Comparison of ENCODE assay signal across 12 mouse cellular contexts in genomic region chr1:175603390-175603789, GRCm38 (mm10). TPM values are rescaled to one million over a fixed set of nuclear protein-coding genes. Genes with fewer than 3 reads are reported as not detected.
DNase-seq lines count a peak whose midpoint lies in the region; ATAC-seq and TF ChIP-seq lines count a peak whose summit lies in the region.
"Had no signal": no experiment of that assay in that cellular context is flagged by ENCODE, and none has a peak within 500 bp of the region (broad histone marks: within the 10 kb centered on the region; RNA-seq: fewer than 3 reads in every experiment).

No protein-coding gene starts in this region.

- no peaks in the 10 kb centered on the region for H3K36me3 ChIP-seq in heart, adult 2 months (ENCODE audit: control insufficient read depth, insufficient read depth, low read length)
- H3K36me3 ChIP-seq in midbrain, embryonic 14.5 days (ENCODE audit: control insufficient read depth, insufficient read depth, low read length), result peaks cover 62% of the 10 kb centered on the region
- peaks cover 79% of the 10 kb centered on the region for H3K36me3 ChIP-seq in midbrain, embryonic 10.5 days
- H3K36me3 ChIP-seq in hindbrain, embryonic 11.5 days (ENCODE audit: control insufficient read depth, insufficient read depth, low read length), result no peaks in the 10 kb centered on the region
- peaks cover 33% of the 10 kb centered on the region for H3K36me3 ChIP-seq in splenic B cell, adult 2 months (ENCODE audit: control insufficient read depth, insufficient read depth, low read length, poor library complexity, severe bottlenecking)
- H3K36me3 ChIP-seq in heart, embryonic 10.5 days, result peaks cover 75% of the 10 kb centered on the region

- no peak overlapping the region for H3K9ac ChIP-seq in heart, adult 2 months (ENCODE audit: low read depth, low read length)
- H3K9ac ChIP-seq in midbrain, embryonic 14.5 days (replicated peaks; ENCODE audit: low read length), result no peak overlapping the region
- H3K9ac ChIP-seq in hindbrain, embryonic 11.5 days (ENCODE audit: low read depth, low read length), result no peak overlapping the region
- H3K9ac ChIP-seq: liver, embryonic 15.5 days; neural tube, embryonic 12.5 days had no signal

- peak; percentile 45 for TF ChIP-seq CTCF in heart, adult 2 months (IDR thresholded peaks at IDR 0.05)

- H3K4me1 ChIP-seq in heart, adult 2 months (ENCODE audit: control insufficient read depth, insufficient read depth, low read length), result no peaks in the 10 kb centered on the region
- H3K4me1 ChIP-seq in midbrain, embryonic 14.5 days (ENCODE audit: control insufficient read depth, insufficient read depth, low read length), result no peaks in the 10 kb centered on the region
- H3K4me1 ChIP-seq in midbrain, embryonic 10.5 days, result no peaks in the 10 kb centered on the region
- no peaks in the 10 kb centered on the region for H3K4me1 ChIP-seq in hindbrain, embryonic 11.5 days (replicated peaks; ENCODE audit: control insufficient read depth, insufficient read depth, low read length)
- no peaks in the 10 kb centered on the region for H3K4me1 ChIP-seq in heart, embryonic 10.5 days
- H3K4me1 ChIP-seq: neural tube, embryonic 12.5 days had no signal

- no peaks in the 10 kb centered on the region for H3K27me3 ChIP-seq in heart, adult 2 months (ENCODE audit: control insufficient read depth, insufficient read depth, low read length)
- H3K27me3 ChIP-seq in midbrain, embryonic 14.5 days (ENCODE audit: control insufficient read depth, insufficient read depth, low read length), result no peaks in the 10 kb centered on the region
- H3K27me3 ChIP-seq in midbrain, embryonic 10.5 days (ENCODE audit: low read depth, poor library complexity, severe bottlenecking), result no peaks in the 10 kb centered on the region
- H3K27me3 ChIP-seq in hindbrain, embryonic 11.5 days (ENCODE audit: control insufficient read depth, insufficient read depth, low read length), result no peaks in the 10 kb centered on the region
- no peaks in the 10 kb centered on the region for H3K27me3 ChIP-seq in splenic B cell, adult 2 months (ENCODE audit: control insufficient read depth, insufficient read depth, low read length, poor library complexity, severe bottlenecking)
- no peaks in the 10 kb centered on the region for H3K27me3 ChIP-seq in heart, embryonic 10.5 days (ENCODE audit: insufficient read depth, poor library complexity, severe bottlenecking)
- H3K27me3 ChIP-seq: liver, embryonic 15.5 days; neural tube, embryonic 12.5 days had no signal

- H3K79me2 ChIP-seq in heart, adult 2 months (replicated peaks; ENCODE audit: control insufficient read depth, insufficient read depth, low read length), result no peaks in the 10 kb centered on the region

- no peaks in the 10 kb centered on the region for H3K9me3 ChIP-seq in midbrain, embryonic 14.5 days (ENCODE audit: control insufficient read depth, low read length)
- H3K9me3 ChIP-seq in midbrain, embryonic 10.5 days (replicated peaks), result no peaks in the 10 kb centered on the region
- no peaks in the 10 kb centered on the region for H3K9me3 ChIP-seq in hindbrain, embryonic 11.5 days (ENCODE audit: control insufficient read depth, low read length)
- no peaks in the 10 kb centered on the region for H3K9me3 ChIP-seq in heart, embryonic 10.5 days
- H3K9me3 ChIP-seq: liver, embryonic 15.5 days; neural tube, embryonic 12.5 days had no signal

- 71% methylated on average over 6 of the region's 6 CpGs for WGBS in heart, adult 2 months
- WGBS in midbrain, embryonic 14.5 days, result 67% methylated on average over 6 of the region's 6 CpGs
- 82% methylated on average over 6 of the region's 6 CpGs for WGBS in midbrain, embryonic 10.5 days
- 81% methylated on average over 6 of the region's 6 CpGs for WGBS in hindbrain, embryonic 11.5 days
- WGBS in heart, embryonic 10.5 days, result 77% methylated on average over 6 of the region's 6 CpGs

- TF ChIP-seq POLR2A in heart, adult 2 months (IDR thresholded peaks at IDR 0.05; ENCODE audit: insufficient read depth, low read depth, low read length), result no peak

- H3K4me2 ChIP-seq in midbrain, embryonic 14.5 days (ENCODE audit: low read length), result no peak overlapping the region
- no peak overlapping the region for H3K4me2 ChIP-seq in hindbrain, embryonic 11.5 days (replicated peaks; ENCODE audit: low read depth, low read length)
- H3K4me2 ChIP-seq: liver, embryonic 15.5 days; neural tube, embryonic 12.5 days had no signal

- intact Hi-C loops in heart, adult 2 months (cut with DNase I), result no loop called here

- DNase-seq in heart, adult 2 months, result no peak
- no peak for DNase-seq in heart, adult 18-20 months
- peak; percentile 79 for DNase-seq in midbrain, embryonic 14.5 days
- no peak for DNase-seq in midbrain, embryonic 10.5 days (ENCODE audit: low spot score)
- DNase-seq in hindbrain, embryonic 11.5 days (ENCODE audit: low spot score), result peak; percentile 27
- peak; percentile 27 for DNase-seq in splenic B cell, adult 2 months (ENCODE audit: low read depth, low spot score)
- no peak for DNase-seq in heart, embryonic 10.5 days (ENCODE audit: low spot score)
- no peak for DNase-seq in right cerebral cortex, postnatal 36 days (ENCODE audit: low spot score in 2 of 2)
- DNase-seq: kidney, adult 8-10 months had no signal

- no peak overlapping the region for H3K4me3 ChIP-seq in heart, adult 2 months
- H3K4me3 ChIP-seq in midbrain, embryonic 14.5 days (replicated peaks; ENCODE audit: low read depth, low read length), result no peak overlapping the region
- no peak overlapping the region for H3K4me3 ChIP-seq in midbrain, embryonic 10.5 days
- no peak overlapping the region for H3K4me3 ChIP-seq in hindbrain, embryonic 11.5 days (ENCODE audit: low read depth, low read length)
- H3K4me3 ChIP-seq in heart, embryonic 10.5 days, result no peak overlapping the region
- H3K4me3 ChIP-seq: liver, embryonic 15.5 days; neural tube, embryonic 12.5 days had no signal

- no peak overlapping the region for H3K27ac ChIP-seq in heart, adult 2 months
- H3K27ac ChIP-seq in midbrain, embryonic 14.5 days (replicated peaks; ENCODE audit: low read depth, low read length), result no peak overlapping the region
- no peak overlapping the region for H3K27ac ChIP-seq in midbrain, embryonic 10.5 days (replicated peaks)
- no peak overlapping the region for H3K27ac ChIP-seq in hindbrain, embryonic 11.5 days (ENCODE audit: low read depth, low read length)
- H3K27ac ChIP-seq in heart, embryonic 10.5 days, result no peak overlapping the region
- H3K27ac ChIP-seq: liver, embryonic 15.5 days; neural tube, embryonic 12.5 days had no signal

- TF ChIP-seq EP300 in heart, adult 2 months (IDR thresholded peaks at IDR 0.05; ENCODE audit: insufficient read depth, low read depth, low read length), result no peak

- 0 out of 2 replicates have a peak, but pooled peaks have one; percentile 44 for ATAC-seq in midbrain, embryonic 14.5 days (ENCODE audit: low FRiP score, low TSS enrichment)
- ATAC-seq in hindbrain, embryonic 11.5 days (ENCODE audit: low FRiP score), result no peak

RNA-seq across cellular contexts. Expression of gene Kmo, which starts 16.8 kb away (rescaled TPM):
- under 1 TPM; 0.20 to 0.34 TPM for total RNA-seq in heart, adult 2 months (2021)
- 0.49 and 0.59 TPM in 2 replicates for polyA plus RNA-seq in heart, adult 2 months (2012; rRNA removed)
- under 1 TPM; 0.51 to 0.62 TPM for total RNA-seq in heart, adult 18-20 months (2021)
- not detected in 2 replicates for polyA plus RNA-seq in midbrain, embryonic 14.5 days (2014; fragmentation: Nextera tagmentation; extraction: Ambion mirVana)
- 0.11 and 0.12 TPM in 2 replicates for polyA plus RNA-seq in midbrain, embryonic 10.5 days (2016; fragmentation: Nextera tagmentation; extraction: Ambion mirVana)
- polyA plus RNA-seq in hindbrain, embryonic 11.5 days (2014; fragmentation: Nextera tagmentation; extraction: Ambion mirVana), result 0.34 TPM in 1 of 2 replicates, not detected in the other
- polyA plus RNA-seq in heart, embryonic 10.5 days (2016; fragmentation: Nextera tagmentation; extraction: Ambion mirVana), result 0.10 and 0.11 TPM in 2 replicates
- total RNA-seq: ES-E14 had no signal

RNA-seq across cellular contexts. Expression of gene Fh1, which starts 22.0 kb away (rescaled TPM):
- 100 to 1,000 TPM; 504 to 594 TPM for total RNA-seq in heart, adult 2 months (2021)
- 257 and 465 TPM in 2 replicates for polyA plus RNA-seq in heart, adult 2 months (2012; rRNA removed)
- total RNA-seq in heart, adult 18-20 months (2021), result 100 to 1,000 TPM; 574 to 599 TPM
- polyA plus RNA-seq in midbrain, embryonic 14.5 days (2014; fragmentation: Nextera tagmentation; extraction: Ambion mirVana), result 81.5 and 87.7 TPM in 2 replicates
- 108 and 124 TPM in 2 replicates for polyA plus RNA-seq in midbrain, embryonic 10.5 days (2016; fragmentation: Nextera tagmentation; extraction: Ambion mirVana)
- 87.3 and 101 TPM in 2 replicates for polyA plus RNA-seq in hindbrain, embryonic 11.5 days (2014; fragmentation: Nextera tagmentation; extraction: Ambion mirVana)
- 177 and 220 TPM in 2 replicates for polyA plus RNA-seq in heart, embryonic 10.5 days (2016; fragmentation: Nextera tagmentation; extraction: Ambion mirVana)

Comparison
In these comparisons a context has a peak if more than half of its experiments do, and no peak if none do; other contexts are left out.
1. DNase-seq: peak in midbrain, embryonic 14.5 days (single experiment), hindbrain, embryonic 11.5 days (single experiment) and splenic B cell, adult 2 months (single experiment); none in heart, adult 2 months (0 of 2), heart, adult 18-20 months (0 of 2), midbrain, embryonic 10.5 days (single experiment), heart, embryonic 10.5 days (single experiment) and right cerebral cortex, postnatal 36 days (0 of 2).